Mouse (Mus musculus) midbrain, postnatal 0 days (tissue): ENCODE measurements around the gene Esyt1. TPM values are rescaled to one million over a fixed set of nuclear protein-coding genes. Genes with fewer than 3 reads are reported as not detected.

Source experiments
- ATAC-seq: fragments of 200-750 bp; cut with Nextera tagmentation; 2 replicates; pipeline ENCODE4 v1.8.0; 2017; ENCODE audit warnings: moderate number of reproducible peaks, mild to moderate bottlenecking, moderate TSS enrichment, moderate library complexity; ENCODE audit not compliant: low FRiP score
- DNase-seq: peaks from one replicate; pipeline ENCODE4 v3.0.0-alpha.2; 2015; ENCODE audit warnings: low spot score
- H3K27ac ChIP-seq: fragments of 300-500 bp; sonication (generic); 2 replicates; pipeline ENCODE4 v1.5.1; 2014; ENCODE audit warnings: low read depth, mild to moderate bottlenecking, low read length, mixed read lengths
- H3K27me3 ChIP-seq: fragments of 300-500 bp; sonication (generic); 2 replicates; pipeline ENCODE4 v1.6.1; 2014; ENCODE audit warnings: low read length, control low read depth, mixed read lengths; ENCODE audit not compliant: insufficient read depth
- H3K36me3 ChIP-seq: fragments of 300-500 bp; sonication (generic); 2 replicates; pipeline ENCODE4 v1.6.1; 2014; ENCODE audit warnings: low read length, control low read depth, mixed read lengths; ENCODE audit not compliant: insufficient read depth
- H3K4me1 ChIP-seq: fragments of 300-500 bp; sonication (generic); 2 replicates; pipeline ENCODE4 v1.6.1; 2014; ENCODE audit warnings: mild to moderate bottlenecking, control low read depth, antibody characterized with exemption, low read length, mixed read lengths; ENCODE audit not compliant: insufficient read depth
- H3K4me2 ChIP-seq: fragments of 300-500 bp; sonication (generic); 2 replicates; pipeline ENCODE4 v1.6.1; 2014; ENCODE audit warnings: low read depth, mild to moderate bottlenecking, low read length, mixed read lengths; ENCODE audit not compliant: poor library complexity, severe bottlenecking
- H3K4me3 ChIP-seq: fragments of 300-500 bp; sonication (generic); 2 replicates; pipeline ENCODE4 v1.5.1; 2014; ENCODE audit warnings: low read depth, mild to moderate bottlenecking, low read length, moderate library complexity
- H3K9ac ChIP-seq: fragments of 300-500 bp; sonication (generic); replicated peaks from 2 replicates; pipeline ENCODE4 v1.6.1; 2014; ENCODE audit warnings: mild to moderate bottlenecking, low read length, moderate library complexity, mixed read lengths; ENCODE audit not compliant: poor library complexity, severe bottlenecking
- H3K9me3 ChIP-seq: fragments of 300-500 bp; sonication (generic); 2 replicates; pipeline ENCODE4 v1.6.1; 2016; ENCODE audit warnings: low read length, control low read depth
- CTCF ChIP-seq: IDR thresholded peaks from 2 replicates; pipeline ENCODE4 v1.5.1; 2016; ENCODE audit warnings: antibody characterized with exemption, mild to moderate bottlenecking
- WGBS: fragments of 180-500 bp; shearing (Covaris S2); extraction: QIAGEN DNeasy Blood & Tissue Kit; methylation state at CpG from one replicate; pipeline ENCODE4 v1.1.7; 2014; 5-methylcytosine and 5-hydroxymethylcytosine counted together
- polyA plus RNA-seq: library from polyadenylated mRNA; unstranded; fragments of >200 nt; fragmentation: Nextera tagmentation; extraction: Ambion mirVana; gene quantifications from 2 replicates; pipeline ENCODE4 v1.2.1, GENCODE M21; 2015
- total RNA-seq: library from RNA; depleted of rRNA; stranded (reverse); fragments of >200 nt; gene quantifications from 2 replicates; pipeline ENCODE4 v1.2.3, GENCODE M21; 2014

The Esyt1 gene
- total and polyA plus RNA-seq, 2 experiments from 2014 or later = 7.3 to 16.6 TPM

GRCm38 (mm10) chr10:128497134-128497737, 28.4 kb downstream of the Esyt1 start:
- Histone ChIP-seq H3K9me3 (no peaks in the 10 kb centered on the region), H3K9ac (peak overlapping the region; percentile 20; the same call in 1 of the 2 replicates), H3K4me1 (peaks cover 15% of the 10 kb centered on the region; the same call in 1 of the 2 replicates), H3K27ac (no peak overlapping the region), H3K36me3 (no peaks in the 10 kb centered on the region), H3K4me2 (peak overlapping the region; percentile 82; the same call in 1 of the 2 replicates), H3K27me3 (no peaks in the 10 kb centered on the region), H3K4me3 (no peak overlapping the region)
- no peak for ATAC-seq
- 42% methylated on average over 6 of the region's 6 CpGs for WGBS
- DNase-seq = no peak
- no peak for TF ChIP-seq CTCF

GRCm38 (mm10) chr10:128496509-128497077, 29.1 kb downstream of the Esyt1 start:
- DNase-seq (no peak), ATAC-seq (no peak)
- Histone ChIP-seq H3K27me3 (no peaks in the 10 kb centered on the region), H3K36me3 (no peaks in the 10 kb centered on the region; the same call in 1 of the 2 replicates), H3K9me3 (no peaks in the 10 kb centered on the region), H3K9ac (peak overlapping the region; percentile 20; the same call in 1 of the 2 replicates), H3K4me1 (peaks cover 20% of the 10 kb centered on the region; the same call in 1 of the 2 replicates), H3K27ac (no peak overlapping the region), H3K4me3 (no peak overlapping the region), H3K4me2 (no peak overlapping the region)
- TF ChIP-seq CTCF = no peak
- 30% methylated on average over 6 of the region's 6 CpGs for WGBS

GRCm38 (mm10) chr10:128495903-128496302, 29.8 kb downstream of the Esyt1 start:
- H3K4me3 ChIP-seq = no peak overlapping the region
- DNase-seq (no peak), ATAC-seq (no peak)
- no peak overlapping the region for H3K27ac ChIP-seq
- H3K4me2 ChIP-seq = no peak overlapping the region
- H3K9ac ChIP-seq = no peak overlapping the region
- 81% methylated on average over 4 of the region's 4 CpGs for WGBS
- peaks cover 3% of the 10 kb centered on the region; the same call in 1 of the 2 replicates for H3K36me3 ChIP-seq
- H3K27me3 ChIP-seq = no peaks in the 10 kb centered on the region
- H3K4me1 ChIP-seq = peaks cover 25% of the 10 kb centered on the region; the same call in 1 of the 2 replicates
- no peak for TF ChIP-seq CTCF
- no peaks in the 10 kb centered on the region for H3K9me3 ChIP-seq

- Histone ChIP-seq H3K27ac (peak overlapping the region; percentile 94; the same call in 1 of the 2 replicates), H3K4me3 (peak overlapping the region; percentile 80; the same call in 1 of the 2 replicates), H3K4me2 (peak overlapping the region; percentile 62), H3K27me3 (no peaks in the 10 kb centered on the region), H3K36me3 (peaks cover 7% of the 10 kb centered on the region), H3K4me1 (peaks cover 25% of the 10 kb centered on the region; the same call in 1 of the 2 replicates), H3K9me3 (no peaks in the 10 kb centered on the region), H3K9ac (no peak overlapping the region; the same call in 1 of the 2 replicates)
- peak; percentile 21; the same call in 1 of the 2 replicates for TF ChIP-seq CTCF
- 83% methylated on average over 2 of the region's 2 CpGs for WGBS
- ATAC-seq (no peak), DNase-seq (no peak)
Observed at GRCm38 (mm10) chr10:128495270-128495669, 30.4 kb downstream of the Esyt1 start.

- WGBS = 58% methylated on average over 11 of the region's 11 CpGs
- Histone ChIP-seq H3K4me1 (peaks cover 25% of the 10 kb centered on the region; the same call in 1 of the 2 replicates), H3K4me2 (peak overlapping the region; percentile 62), H3K27ac (peak overlapping the region; percentile 94), H3K9ac (peak overlapping the region; percentile 85), H3K9me3 (no peaks in the 10 kb centered on the region), H3K27me3 (no peaks in the 10 kb centered on the region), H3K4me3 (peak overlapping the region; percentile 80), H3K36me3 (peaks cover 12% of the 10 kb centered on the region)
- no peak for ATAC-seq
- DNase-seq = no peak
- peak; percentile 20; the same call in 1 of the 2 replicates for TF ChIP-seq CTCF
Observed at GRCm38 (mm10) chr10:128494667-128495245, 30.9 kb downstream of the Esyt1 start.
